In genomic region chrX:153528399-153528798, GRCm38 (mm10) we compare ENCODE assay signal across 10 mouse cellular contexts. TPM values are rescaled to one million over a fixed set of nuclear protein-coding genes. Genes with fewer than 3 reads are reported as not detected.
A peak's percentile ranks its signal among the peaks of the same experiment; 100 is the strongest.
DNase-seq lines count a peak whose midpoint lies in the region; ATAC-seq and TF ChIP-seq lines count a peak whose summit lies in the region.
"Had no signal": no experiment of that assay in that cellular context is flagged by ENCODE, and none has a peak within 500 bp of the region (broad histone marks: within the 10 kb centered on the region; RNA-seq: fewer than 3 reads in every experiment).

No protein-coding gene starts in this region.

- H3K9ac ChIP-seq in midbrain, embryonic 13.5 days (replicated peaks): no peak overlapping the region
- H3K9ac ChIP-seq: limb, embryonic 12.5 days had no signal

- H3K4me2 ChIP-seq in midbrain, embryonic 13.5 days (replicated peaks): no peak overlapping the region
- H3K4me2 ChIP-seq: limb, embryonic 12.5 days had no signal

- H3K36me3 ChIP-seq in midbrain, embryonic 13.5 days: no peaks in the 10 kb centered on the region
- H3K36me3 ChIP-seq: limb, embryonic 12.5 days had no signal

- H3K27ac ChIP-seq in layer of hippocampus, adult 2 months: no peak overlapping the region
- no peak overlapping the region for H3K27ac ChIP-seq in midbrain, embryonic 13.5 days
- H3K27ac ChIP-seq: limb, embryonic 12.5 days had no signal

- H3K4me3 ChIP-seq in layer of hippocampus, adult 2 months: no peak overlapping the region
- H3K4me3 ChIP-seq in midbrain, embryonic 13.5 days (replicated peaks): no peak overlapping the region
- H3K4me3 ChIP-seq: limb, embryonic 12.5 days had no signal

- DNase-seq in cerebellum, adult 11-12 months: peak; percentile 5
- peak in 1 of 2 experiments; percentile 9 for DNase-seq in layer of hippocampus, adult 2 months (ENCODE audit: low spot score in 2 of 2)
- DNase-seq in layer of hippocampus, postnatal 25 days (ENCODE audit: extremely low spot score in 1 of 2, low spot score in 1 of 2): no peak
- DNase-seq in cerebellum, adult 9-10 months: peak; percentile 42
- DNase-seq in B cell, adult 2 months: no peak
- DNase-seq in gastrocnemius, postnatal 25 days: no peak

- H3K4me1 ChIP-seq in midbrain, embryonic 13.5 days (replicated peaks): no peaks in the 10 kb centered on the region
- H3K4me1 ChIP-seq: limb, embryonic 12.5 days had no signal

- ATAC-seq in cerebellum, adult (ENCODE audit: insufficient number of reproducible peaks, low FRiP score, low TSS enrichment): no peak
- peak; percentile 24; the same call in 1 of the 2 replicates for ATAC-seq in midbrain, embryonic 13.5 days

- WGBS in midbrain, embryonic 13.5 days: 13% methylated on average over 2 of the region's 2 CpGs

- H3K27me3 ChIP-seq in midbrain, embryonic 13.5 days: no peaks in the 10 kb centered on the region
- H3K27me3 ChIP-seq: CH12.LX; limb, embryonic 12.5 days had no signal

- peak; percentile 63 for TF ChIP-seq CTCF in layer of hippocampus, adult 2 months (conservative IDR thresholded peaks at IDR 0.05)

- no peaks in the 10 kb centered on the region for H3K9me3 ChIP-seq in midbrain, embryonic 13.5 days
- H3K9me3 ChIP-seq: limb, embryonic 12.5 days had no signal

RNA-seq across cellular contexts. Expression of gene Cypt3, which starts 30.0 kb away (rescaled TPM):
- not detected for total RNA-seq in layer of hippocampus, adult 2 months (2021)
- total RNA-seq in layer of hippocampus, postnatal 25 days (2021): not detected
- not detected in 2 replicates for polyA plus RNA-seq in midbrain, embryonic 13.5 days (2015; fragmentation: Nextera tagmentation; extraction: Ambion mirVana)
- not detected for total RNA-seq in gastrocnemius, postnatal 25 days (2021)
- total RNA-seq: CH12.LX had no signal
- polyA plus RNA-seq: limb, embryonic 12.5 days had no signal

RNA-seq across cellular contexts. Expression of gene Ubqln2, which starts 30.4 kb away (rescaled TPM):
- 100 to 1,000 TPM; 237 to 243 TPM for total RNA-seq in layer of hippocampus, adult 2 months (2021)
- total RNA-seq in layer of hippocampus, postnatal 25 days (2021): 100 to 1,000 TPM; 242 to 253 TPM
- polyA plus RNA-seq in midbrain, embryonic 13.5 days (2015; fragmentation: Nextera tagmentation; extraction: Ambion mirVana): 57.5 and 59.3 TPM in 2 replicates
- 10 to 100 TPM; 14.1 to 14.7 TPM for total RNA-seq in gastrocnemius, postnatal 25 days (2021)
- total RNA-seq: CH12.LX had no signal

Comparison
In these comparisons a context has a peak if more than half of its experiments do, and no peak if none do; other contexts are left out.
1. DNase-seq: peak in cerebellum, adult 11-12 months (single experiment) and cerebellum, adult 9-10 months (single experiment); none in layer of hippocampus, postnatal 25 days (0 of 2), B cell, adult 2 months (0 of 2) and gastrocnemius, postnatal 25 days (single experiment).
2. RNA of gene Ubqln2, which starts 30.4 kb away (total RNA-seq): 242 to 253 TPM in layer of hippocampus, postnatal 25 days and 237 to 243 TPM in layer of hippocampus, adult 2 months; 14.1 to 14.7 TPM in gastrocnemius, postnatal 25 days; every median in the first group is over 10 times any median in the second.